Mouse (Mus musculus): ENCODE measurements around the gene Foxf1.

DNA sequence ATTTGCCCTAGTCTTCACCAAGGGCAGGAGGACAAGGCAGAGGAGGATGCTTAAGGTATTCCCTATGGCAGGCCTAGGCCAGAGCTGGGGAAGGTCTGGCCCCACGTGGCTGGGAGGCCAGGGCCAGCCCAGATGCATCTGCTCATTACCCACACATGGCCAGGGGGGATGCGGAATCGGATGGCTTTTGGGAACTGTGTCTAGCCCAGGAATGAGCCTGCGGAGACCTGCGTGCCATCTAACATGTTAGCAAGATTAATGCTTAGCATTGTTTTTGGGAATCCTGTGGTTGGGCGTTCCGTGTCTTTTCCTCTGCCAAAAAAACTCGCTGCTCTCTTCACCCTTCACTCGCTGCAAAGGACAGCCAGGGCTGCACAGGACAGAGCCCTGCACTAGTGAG, 26.1 kb upstream of the Foxf1 start:
- TF ChIP-seq CTCF (IDR thresholded peaks at IDR 0.05; ENCODE audit: low read depth, low read length) (no peak), GATA1 (IDR thresholded peaks at IDR 0.05; ENCODE audit: borderline replicate concordance, low read length) (no peak), POLR2AphosphoS5 (IDR thresholded peaks at IDR 0.05; ENCODE audit: insufficient replicate concordance, low read depth, low read length) (no peak), TAL1 (conservative IDR thresholded peaks at IDR 0.05; ENCODE audit: low read depth, low read length) (no peak), GATA2 (IDR thresholded peaks at IDR 0.05; ENCODE audit: borderline replicate concordance, low read depth, low read length) (no peak)
